Mouse (Mus musculus) granulocyte monocyte progenitor cell, adult 5-6 weeks (primary cell): ENCODE measurements around the gene Cubn. TPM values are rescaled to one million over a fixed set of nuclear protein-coding genes. Genes with fewer than 3 reads are reported as not detected.

Experiments
- ATAC-seq: replicated peaks from 2 replicates; pipeline ENCODE4 v1.8.0; 2016; ENCODE audit warnings: mild to moderate bottlenecking, moderate TSS enrichment, inconsistent platforms; ENCODE audit not compliant: poor library complexity, severe bottlenecking
- total RNA-seq, 2 experiments: library from RNA; stranded (forward) in 1 of 2; stranded (reverse) in 1 of 2; fragments of 200-712, 200-1000 nt in 1 of 2; fragments of >200 nt in 1 of 2; fragmentation: Nextera tagmentation in 1 of 2; gene quantifications; 2 replicates each; pipeline ENCODE4 v1.2.3; 2014 to 2017

Gene Cubn
- total RNA-seq, 2 experiments from 2014 or later: not detected

- ATAC-seq: no peak
Measured at GRCm38 (mm10) chr2:13410660-13411059, 81.0 kb downstream of the Cubn start.

GRCm38 (mm10) chr2:13409767-13410519 is 81.7 kb downstream of the Cubn start:
- peak; percentile 34 for ATAC-seq

- ATAC-seq: no peak
Measured at GRCm38 (mm10) chr2:13408333-13408732, 83.3 kb downstream of the Cubn start.

- ATAC-seq: peak; percentile 64
Measured at GRCm38 (mm10) chr2:13407698-13408097, 83.9 kb downstream of the Cubn start.

GRCm38 (mm10) chr2:13407272-13407671 is 84.3 kb downstream of the Cubn start:
- ATAC-seq: peak; percentile 74

- ATAC-seq: no peak
Measured at GRCm38 (mm10) chr2:13404986-13405678, 86.5 kb downstream of the Cubn start.

GRCm38 (mm10) chr2:13400831-13401230 is 90.8 kb downstream of the Cubn start:
- no peak for ATAC-seq

GRCm38 (mm10) chr2:13399480-13400072 is 92.0 kb downstream of the Cubn start:
- ATAC-seq: no peak

GRCm38 (mm10) chr2:13398955-13399354 is 92.7 kb downstream of the Cubn start:
- 0 out of 2 replicates have a peak, but pooled peaks have one; percentile 27 for ATAC-seq

GRCm38 (mm10) chr2:13398551-13398950 is 93.1 kb downstream of the Cubn start:
- ATAC-seq: no peak

- peak; percentile 67 for ATAC-seq
Measured at GRCm38 (mm10) chr2:13396124-13396540, 95.5 kb downstream of the Cubn start.

GRCm38 (mm10) chr2:13391018-13391417 is 100.6 kb downstream of the Cubn start:
- peak; percentile 23; the same call in 1 of the 2 replicates for ATAC-seq

GRCm38 (mm10) chr2:13386631-13387030 is 105.0 kb downstream of the Cubn start:
- no peak for ATAC-seq

GRCm38 (mm10) chr2:13385542-13386345 is 105.9 kb downstream of the Cubn start:
- ATAC-seq: no peak

- ATAC-seq: no peak
Measured at GRCm38 (mm10) chr2:13384775-13385541, 106.7 kb downstream of the Cubn start.

GRCm38 (mm10) chr2:13376166-13376565 is 115.4 kb downstream of the Cubn start:
- no peak for ATAC-seq

GRCm38 (mm10) chr2:13373291-13373690 is 118.3 kb downstream of the Cubn start:
- no peak; the same call in 1 of the 2 replicates for ATAC-seq

GRCm38 (mm10) chr2:13372825-13373224 is 118.8 kb downstream of the Cubn start:
- no peak for ATAC-seq

- ATAC-seq: no peak
Measured at GRCm38 (mm10) chr2:13372256-13372824, 119.3 kb downstream of the Cubn start.
